Mouse (Mus musculus) hindbrain, embryonic 16.5 days (tissue): ENCODE measurements around the gene Tmem255b. TPM values are rescaled to one million over a fixed set of nuclear protein-coding genes. Genes with fewer than 3 reads are reported as not detected.

Experiments used
- ATAC-seq: fragments of 200-750 bp; cut with Nextera tagmentation; 2 replicates; pipeline ENCODE4 v1.8.0; 2017; ENCODE audit warnings: moderate TSS enrichment, moderate library complexity
- H3K27ac ChIP-seq: fragments of 300-500 bp; sonication (generic); 2 replicates; pipeline ENCODE4 v1.5.1; 2014; ENCODE audit warnings: low read depth, mild to moderate bottlenecking, control low read depth, low read length, moderate library complexity
- H3K27me3 ChIP-seq: fragments of 300-500 bp; sonication (generic); replicated peaks from 2 replicates; pipeline ENCODE4 v1.6.1; 2014; ENCODE audit warnings: low read length; ENCODE audit not compliant: control insufficient read depth, insufficient read depth
- H3K36me3 ChIP-seq: fragments of 300-500 bp; sonication (generic); 2 replicates; pipeline ENCODE4 v1.6.1; 2014; ENCODE audit warnings: mild to moderate bottlenecking, low read length, moderate library complexity, mixed read lengths; ENCODE audit not compliant: control insufficient read depth, insufficient read depth
- H3K4me1 ChIP-seq: fragments of 300-500 bp; sonication (generic); 2 replicates; pipeline ENCODE4 v1.6.1; 2014; ENCODE audit warnings: low read depth, low read length; ENCODE audit not compliant: control insufficient read depth, insufficient read depth
- H3K4me2 ChIP-seq: fragments of 300-500 bp; sonication (generic); 2 replicates; pipeline ENCODE4 v1.6.1; 2014; ENCODE audit warnings: mild to moderate bottlenecking, low read length, control low read depth, moderate library complexity
- H3K4me3 ChIP-seq: fragments of 300-500 bp; sonication (generic); 2 replicates; pipeline ENCODE4 v1.5.1; 2014; ENCODE audit warnings: mild to moderate bottlenecking, low read length, control low read depth, moderate library complexity
- H3K9ac ChIP-seq: fragments of 300-500 bp; sonication (generic); 2 replicates; pipeline ENCODE4 v1.6.1; 2014; ENCODE audit warnings: low read depth, mild to moderate bottlenecking, control low read depth, low read length, moderate library complexity
- H3K9me3 ChIP-seq: fragments of 300-500 bp; sonication (generic); 2 replicates; pipeline ENCODE4 v1.6.1; 2014; ENCODE audit warnings: mild to moderate bottlenecking, low read length, moderate library complexity; ENCODE audit not compliant: control insufficient read depth
- WGBS: fragments of 180-500 bp; shearing (Covaris S2); extraction: QIAGEN DNeasy Blood & Tissue Kit; methylation state at CpG from one replicate; pipeline ENCODE4 v1.1.7; 2014; 5-methylcytosine and 5-hydroxymethylcytosine counted together
- polyA plus RNA-seq: library from polyadenylated mRNA; unstranded; fragments of >200 nt; fragmentation: Nextera tagmentation; extraction: Ambion mirVana; gene quantifications from 2 replicates; pipeline ENCODE4 v1.2.1, GENCODE M21; 2015

Gene Tmem255b
- polyA plus RNA-seq, 1 experiment from 2014 or later: 3.1 TPM

DNA sequence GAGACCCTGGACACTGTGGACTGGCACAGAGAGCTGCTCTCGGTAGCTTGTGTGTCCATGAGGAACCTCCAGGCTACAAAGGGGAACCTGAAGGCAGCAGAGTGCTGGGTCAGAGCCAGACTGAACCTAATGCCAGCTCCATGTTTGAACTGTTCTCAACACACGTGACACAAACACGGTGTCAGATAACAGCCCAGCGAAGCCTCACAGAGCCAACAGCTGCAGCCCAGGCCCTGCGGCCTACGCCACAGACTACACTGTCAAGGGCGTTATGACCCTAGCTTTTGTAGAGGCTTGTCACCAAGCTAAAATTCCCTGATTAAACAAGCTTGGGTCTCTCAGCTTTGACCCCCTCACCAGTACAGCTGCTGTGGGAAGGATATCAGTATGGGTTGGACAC is 37.3 kb downstream of the Tmem255b start:
- Histone ChIP-seq H3K4me2 (no peak overlapping the region), H3K36me3 (peaks cover 16% of the 10 kb centered on the region), H3K27me3 (no peaks in the 10 kb centered on the region), H3K9me3 (no peaks in the 10 kb centered on the region), H3K4me1 (no peaks in the 10 kb centered on the region), H3K4me3 (no peak overlapping the region), H3K9ac (no peak overlapping the region), H3K27ac (no peak overlapping the region)
- WGBS: 88% methylated on average over 7 of the region's 7 CpGs
- no peak for ATAC-seq

DNA sequence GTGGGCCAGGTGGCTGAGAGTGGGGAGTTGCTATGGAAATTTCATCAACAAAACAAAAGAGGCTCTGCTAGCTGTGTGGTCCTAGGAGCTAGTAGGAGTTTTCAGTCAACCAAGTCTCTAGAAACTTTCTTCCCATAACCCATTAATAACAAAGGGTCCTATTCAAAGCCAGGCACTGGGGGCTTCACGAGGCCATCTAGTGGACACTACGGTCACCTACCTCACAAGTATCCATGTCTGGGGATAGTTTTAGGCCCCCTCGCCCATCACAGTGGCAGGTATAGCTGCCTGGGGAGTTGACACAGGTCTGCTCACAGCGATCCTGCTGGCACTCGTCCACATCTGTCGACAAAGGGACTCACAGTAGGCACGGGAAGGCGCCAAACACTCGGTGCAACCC is 40.9 kb downstream of the Tmem255b start:
- ATAC-seq: no peak
- WGBS: 62% methylated on average over 9 of the region's 9 CpGs
- no peak overlapping the region for H3K4me2 ChIP-seq
- H3K36me3 ChIP-seq: peaks cover 12% of the 10 kb centered on the region
- no peaks in the 10 kb centered on the region for H3K27me3 ChIP-seq
- H3K9me3 ChIP-seq: no peaks in the 10 kb centered on the region
- no peaks in the 10 kb centered on the region for H3K4me1 ChIP-seq
- no peak overlapping the region for H3K9ac ChIP-seq
- no peak overlapping the region for H3K4me3 ChIP-seq
- H3K27ac ChIP-seq: no peak overlapping the region

DNA sequence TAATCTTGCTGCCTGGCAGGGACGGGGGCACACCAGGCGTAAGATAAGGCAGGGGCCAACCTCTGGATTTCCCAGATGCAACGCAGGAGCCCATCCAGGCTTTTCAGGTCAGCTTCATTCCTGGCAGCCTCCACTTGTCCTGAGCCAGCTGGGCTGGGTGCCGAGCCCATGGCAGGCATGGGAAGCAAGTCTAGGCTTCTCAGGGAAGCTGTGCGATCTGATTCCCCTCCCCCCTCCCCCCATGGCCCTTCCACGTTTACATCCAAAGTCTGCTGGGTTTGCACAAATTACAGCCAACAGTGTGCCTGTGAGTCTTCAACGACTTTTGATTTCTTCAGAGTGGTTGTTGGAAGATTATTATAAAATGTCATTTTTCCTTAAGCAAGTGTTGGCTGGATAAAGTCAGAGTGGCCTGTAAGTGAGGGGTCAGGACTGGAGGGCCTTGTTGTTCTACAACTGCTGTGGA is 46.1 kb downstream of the Tmem255b start:
- Histone ChIP-seq H3K9me3 (no peaks in the 10 kb centered on the region), H3K9ac (no peak overlapping the region), H3K27me3 (no peaks in the 10 kb centered on the region), H3K4me1 (no peaks in the 10 kb centered on the region), H3K4me3 (no peak overlapping the region), H3K4me2 (no peak overlapping the region), H3K36me3 (peaks cover 13% of the 10 kb centered on the region), H3K27ac (no peak overlapping the region)
- WGBS: 83% methylated on average over 7 of the region's 7 CpGs
- ATAC-seq: no peak

DNA sequence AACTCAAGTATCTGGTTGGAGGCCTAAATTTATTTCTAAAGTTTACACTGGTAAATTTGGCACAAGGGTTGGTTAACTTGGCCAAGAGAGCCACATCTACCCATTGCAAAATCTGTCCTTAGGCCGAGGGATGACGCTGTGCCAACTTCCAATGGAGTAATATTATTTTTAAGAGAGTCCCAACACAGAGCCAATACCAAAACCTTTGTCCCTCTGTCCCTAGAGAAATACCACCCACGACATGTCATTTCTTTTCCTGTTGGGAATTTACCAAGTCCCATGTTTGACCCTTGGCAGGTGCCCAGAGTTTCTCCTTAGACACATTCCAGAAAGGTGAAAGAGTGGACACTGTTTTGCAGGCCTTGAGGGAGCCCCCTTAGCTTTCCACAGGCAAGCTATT is 46.6 kb downstream of the Tmem255b start:
- Histone ChIP-seq H3K9me3 (no peaks in the 10 kb centered on the region), H3K4me3 (no peak overlapping the region), H3K4me2 (no peak overlapping the region), H3K36me3 (peaks cover 8% of the 10 kb centered on the region), H3K9ac (no peak overlapping the region), H3K27ac (no peak overlapping the region), H3K4me1 (no peaks in the 10 kb centered on the region), H3K27me3 (no peaks in the 10 kb centered on the region)
- WGBS: 87% methylated on average over 3 of the region's 3 CpGs
- no peak for ATAC-seq

DNA sequence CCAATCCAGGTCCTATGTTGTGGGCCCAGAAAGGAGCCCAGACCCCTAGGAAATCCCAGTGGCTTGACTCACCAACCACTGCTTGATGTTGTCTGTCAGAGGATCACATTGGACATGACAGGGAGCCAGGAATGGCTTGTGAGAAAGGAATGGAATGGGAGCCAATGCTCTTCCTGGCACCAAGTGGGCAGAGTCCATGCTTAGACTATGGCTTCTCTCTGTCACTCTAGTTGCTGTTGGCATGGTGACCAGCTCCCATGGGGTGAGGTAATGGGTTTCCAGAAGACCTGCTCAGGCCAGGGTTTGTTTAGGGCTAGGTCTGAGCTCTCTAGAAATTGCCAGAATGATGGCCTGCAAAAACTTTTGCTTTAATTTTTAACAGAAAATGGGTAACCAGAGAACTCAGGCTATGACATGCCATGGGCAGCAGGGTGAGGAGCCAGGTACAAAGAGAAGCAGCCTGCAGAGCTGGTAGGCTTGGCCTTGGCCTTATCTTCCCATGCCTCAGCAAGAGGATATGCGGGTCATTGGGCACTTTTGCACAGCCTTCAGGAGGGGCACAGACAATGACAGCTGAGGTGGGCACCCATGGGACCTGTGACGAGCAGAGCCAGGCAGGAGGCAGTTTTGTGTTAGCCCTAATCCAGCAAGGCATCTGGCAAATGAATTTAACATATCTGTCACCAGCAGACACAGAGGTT is 47.3 kb downstream of the Tmem255b start:
- H3K9me3 ChIP-seq: no peaks in the 10 kb centered on the region
- H3K27ac ChIP-seq: no peak overlapping the region
- no peak for ATAC-seq
- no peaks in the 10 kb centered on the region for H3K4me1 ChIP-seq
- no peak overlapping the region for H3K4me3 ChIP-seq
- H3K4me2 ChIP-seq: no peak overlapping the region
- 59% methylated on average over 2 of the region's 2 CpGs for WGBS
- H3K27me3 ChIP-seq: no peaks in the 10 kb centered on the region
- H3K36me3 ChIP-seq: peaks cover 4% of the 10 kb centered on the region; the same call in 1 of the 2 replicates
- H3K9ac ChIP-seq: no peak overlapping the region

DNA sequence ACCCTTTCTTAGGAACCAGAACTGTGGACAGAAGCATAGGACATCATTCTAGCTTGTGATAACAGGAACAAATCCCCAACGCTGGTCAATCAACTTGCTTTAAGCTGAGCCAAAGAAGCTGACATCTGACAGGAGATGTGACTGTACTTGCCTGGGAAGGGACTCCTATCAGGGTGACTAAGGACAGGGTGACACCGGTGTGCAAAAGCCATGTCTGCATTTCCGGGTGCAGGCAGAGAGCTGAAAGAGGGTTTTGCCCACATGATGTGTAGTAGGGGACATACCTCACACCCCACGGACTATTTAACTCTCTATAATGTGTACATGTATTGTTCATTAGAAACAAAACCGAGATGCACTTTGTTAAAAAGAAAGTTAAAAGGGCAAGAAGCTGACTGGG is 48.2 kb downstream of the Tmem255b start:
- WGBS: 93% methylated on average over 5 of the region's 5 CpGs
- H3K9me3 ChIP-seq: no peaks in the 10 kb centered on the region
- no peak overlapping the region for H3K4me2 ChIP-seq

DNA sequence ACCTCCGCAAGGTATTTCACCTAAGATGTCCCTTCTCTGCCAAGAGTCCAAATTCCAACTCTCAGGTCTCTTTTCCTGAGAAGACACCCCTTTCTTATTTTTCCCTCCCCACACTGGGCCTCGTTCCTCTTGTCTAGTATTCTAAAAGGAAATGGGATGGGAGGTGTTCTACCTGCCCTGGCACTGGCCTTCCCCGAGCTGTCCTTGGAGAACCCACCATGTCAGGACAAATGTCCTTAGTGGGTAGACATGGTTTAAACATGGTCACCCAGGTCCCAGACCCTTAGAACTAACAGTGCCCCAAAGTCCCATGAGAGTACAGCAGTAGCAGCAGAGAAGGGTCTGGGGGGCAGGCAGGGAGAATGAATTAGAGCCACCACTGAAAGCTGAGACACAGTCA is 54.4 kb downstream of the Tmem255b start:
- 90% methylated on average over 3 of the region's 3 CpGs for WGBS
- H3K9me3 ChIP-seq: no peaks in the 10 kb centered on the region
- H3K4me2 ChIP-seq: no peak overlapping the region
- H3K4me1 ChIP-seq: peaks cover 18% of the 10 kb centered on the region
- H3K27me3 ChIP-seq: no peaks in the 10 kb centered on the region
- H3K36me3 ChIP-seq: peaks cover 4% of the 10 kb centered on the region; the same call in 1 of the 2 replicates
- H3K4me3 ChIP-seq: no peak overlapping the region
- H3K9ac ChIP-seq: no peak overlapping the region
- no peak for ATAC-seq
- H3K27ac ChIP-seq: no peak overlapping the region

More for the DNA sequence above, 48.2 kb downstream of the Tmem255b start:
- Histone ChIP-seq H3K9ac (no peak overlapping the region), H3K27ac (no peak overlapping the region), H3K4me1 (no peaks in the 10 kb centered on the region), H3K36me3 (peaks cover 4% of the 10 kb centered on the region; the same call in 1 of the 2 replicates), H3K27me3 (no peaks in the 10 kb centered on the region), H3K4me3 (no peak overlapping the region)
- no peak for ATAC-seq

DNA sequence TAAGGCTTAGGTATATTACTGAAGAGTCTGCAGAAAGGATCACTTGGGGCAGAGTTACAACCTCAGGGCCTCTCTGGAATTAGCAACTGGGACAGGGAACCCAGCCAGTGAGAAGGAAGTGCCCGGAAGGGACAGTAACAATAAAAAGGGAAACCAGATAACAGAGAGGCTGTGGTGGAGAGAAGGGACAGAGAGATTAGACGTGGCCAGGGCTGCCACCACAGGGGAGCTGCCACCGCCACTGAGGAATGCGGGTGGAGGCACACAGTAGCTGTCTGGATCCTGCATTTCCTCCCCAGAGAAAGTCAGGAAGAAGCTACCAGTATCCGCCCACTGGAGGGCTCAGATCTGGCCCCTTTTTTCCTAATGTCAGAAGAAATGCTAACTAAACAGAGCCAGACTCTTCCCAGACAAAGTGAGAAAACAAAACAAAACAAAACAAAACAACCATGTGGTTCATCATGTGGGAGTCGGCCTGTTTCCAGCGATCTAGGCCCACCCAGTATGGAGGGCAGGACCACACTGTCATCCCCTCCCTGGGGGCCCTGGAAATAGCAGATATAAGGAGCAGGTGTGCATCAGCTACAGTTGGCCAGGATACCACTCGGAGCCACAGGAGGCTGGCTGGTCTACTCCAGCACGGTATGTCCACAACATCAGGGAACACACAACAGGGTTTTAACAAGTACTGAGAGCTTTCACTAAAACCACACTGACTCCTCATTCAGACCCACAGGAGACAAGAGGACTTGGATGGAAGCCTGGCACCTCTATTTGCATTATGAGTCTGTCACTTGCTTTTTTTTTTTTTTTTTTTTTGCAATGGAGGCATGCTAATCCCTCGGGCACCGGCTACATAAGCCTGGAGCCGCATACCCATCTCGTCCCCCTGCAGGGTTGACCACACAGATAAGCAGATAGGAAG is 55.3 kb downstream of the Tmem255b start:
- Histone ChIP-seq H3K27me3 (no peaks in the 10 kb centered on the region), H3K9ac (no peak overlapping the region), H3K4me2 (no peak overlapping the region), H3K27ac (no peak overlapping the region), H3K4me1 (peaks cover 18% of the 10 kb centered on the region), H3K4me3 (no peak overlapping the region), H3K36me3 (peaks cover 4% of the 10 kb centered on the region; the same call in 1 of the 2 replicates), H3K9me3 (no peaks in the 10 kb centered on the region)
- no peak for ATAC-seq
- WGBS: 31% methylated on average over 13 of the region's 13 CpGs

DNA sequence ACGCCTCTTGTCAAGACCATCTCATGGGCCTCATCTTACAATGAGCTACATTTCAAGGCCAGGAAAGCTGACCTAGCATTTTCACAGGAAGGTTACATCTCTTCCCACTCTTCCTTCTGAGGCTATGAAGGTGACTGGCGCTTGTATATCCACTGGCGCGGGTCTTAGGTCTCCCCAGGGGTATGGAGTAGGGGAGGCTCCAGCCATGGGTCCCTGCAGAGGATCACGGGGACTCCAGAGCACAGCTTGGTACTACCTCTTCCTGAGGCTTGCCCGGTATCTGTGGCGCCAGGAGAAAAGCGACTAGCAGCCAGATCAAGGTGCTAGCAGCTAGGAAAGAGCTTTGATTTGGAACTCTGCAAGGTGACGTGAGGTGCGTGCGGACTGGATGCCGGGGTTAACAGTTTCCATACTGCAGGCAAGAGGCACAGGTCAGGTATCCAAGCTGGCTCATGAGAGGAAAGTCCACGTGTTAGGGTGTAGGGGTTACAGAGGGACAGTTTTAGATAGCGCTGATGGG is 56.6 kb downstream of the Tmem255b start:
- 88% methylated on average over 14 of the region's 14 CpGs for WGBS
- peaks cover 4% of the 10 kb centered on the region; the same call in 1 of the 2 replicates for H3K36me3 ChIP-seq
- ATAC-seq: no peak
- no peak overlapping the region for H3K4me2 ChIP-seq
- no peak overlapping the region for H3K4me3 ChIP-seq
- H3K27me3 ChIP-seq: no peaks in the 10 kb centered on the region; the same call in 1 of the 2 replicates
- H3K9ac ChIP-seq: no peak overlapping the region
- no peak overlapping the region for H3K27ac ChIP-seq
- H3K9me3 ChIP-seq: no peaks in the 10 kb centered on the region
- H3K4me1 ChIP-seq: peaks cover 18% of the 10 kb centered on the region
